Mouse (Mus musculus) hindbrain, embryonic 10.5 days (tissue): ENCODE data around the gene Dnajb11. TPM values are rescaled to one million over a fixed set of nuclear protein-coding genes. Genes with fewer than 3 reads are reported as not detected.
A peak's percentile ranks its signal among the peaks of the same experiment; 100 is the strongest.

Experiments
- DNase-seq: peaks from one replicate; pipeline ENCODE4 v3.0.0-alpha.2; 2017; ENCODE audit warnings: low spot score
- H3K27ac ChIP-seq: fragments of 300-500 bp; sonication (generic); 2 replicates; pipeline ENCODE4 v1.5.1; 2016; ENCODE audit warnings: mild to moderate bottlenecking, moderate library complexity
- H3K27me3 ChIP-seq: fragments of 300-500 bp; sonication (generic); 2 replicates; pipeline ENCODE4 v1.6.1; 2016; ENCODE audit warnings: mild to moderate bottlenecking; ENCODE audit not compliant: poor library complexity, insufficient read depth, severe bottlenecking
- H3K36me3 ChIP-seq: fragments of 300-500 bp; sonication (generic); 2 replicates; pipeline ENCODE4 v1.6.1; 2016; ENCODE audit warnings: mild to moderate bottlenecking, moderate library complexity
- H3K4me1 ChIP-seq: fragments of 300-500 bp; sonication (generic); replicated peaks from 2 replicates; pipeline ENCODE4 v1.6.1; 2016; ENCODE audit warnings: mild to moderate bottlenecking
- H3K4me3 ChIP-seq: fragments of 300-500 bp; sonication (generic); 2 replicates; pipeline ENCODE4 v1.5.1; 2016; ENCODE audit warnings: mild to moderate bottlenecking, moderate library complexity
- H3K9me3 ChIP-seq: fragments of 300-500 bp; sonication (generic); 2 replicates; pipeline ENCODE4 v1.6.1; 2016; ENCODE audit warnings: mild to moderate bottlenecking, moderate library complexity
- WGBS: fragments of 180-500 bp; shearing (Covaris S2); methylation state at CpG from one replicate; pipeline ENCODE4 v1.1.7; 2016; 5-methylcytosine and 5-hydroxymethylcytosine counted together
- polyA plus RNA-seq: library from polyadenylated mRNA; unstranded; fragments of >200 nt; fragmentation: Nextera tagmentation; extraction: Ambion mirVana; gene quantifications from 2 replicates; pipeline ENCODE4 v1.2.1, GENCODE M21; 2016

Gene Dnajb11
- polyA plus RNA-seq, 1 experiment from 2014 or later = 93.2 TPM

GRCm38 (mm10) chr16:22889716-22890115 lies 32.1 kb downstream of the Dnajb11 start:
- 92% methylated on average over 8 of the region's 8 CpGs for WGBS

GRCm38 (mm10) chr16:22890683-22891510 lies 33.3 kb downstream of the Dnajb11 start, which contains the start of gene Ahsg:
Ahsg (plus strand) TSS chr16:22891277.
- 87% methylated on average over 11 of the region's 11 CpGs for WGBS
- Histone ChIP-seq H3K27me3 (no peaks in the 10 kb centered on the region), H3K4me1 (peaks cover 11% of the 10 kb centered on the region), H3K36me3 (no peaks in the 10 kb centered on the region), H3K4me3 (no peak within 1 kb of the TSS), H3K9me3 (no peaks in the 10 kb centered on the region), H3K27ac (no peak within 1 kb of the TSS)
- DNase-seq = no peak

More at GRCm38 (mm10) chr16:22889716-22890115, 32.1 kb downstream of the Dnajb11 start:
- H3K4me1 ChIP-seq = peaks cover 11% of the 10 kb centered on the region
- H3K27ac ChIP-seq = no peak overlapping the region
- no peak for DNase-seq
- H3K9me3 ChIP-seq = no peaks in the 10 kb centered on the region
- no peak overlapping the region for H3K4me3 ChIP-seq
- no peaks in the 10 kb centered on the region for H3K27me3 ChIP-seq
- H3K36me3 ChIP-seq = no peaks in the 10 kb centered on the region

- Histone ChIP-seq H3K36me3 (no peaks in the 10 kb centered on the region), H3K27me3 (no peaks in the 10 kb centered on the region), H3K27ac (no peak overlapping the region), H3K4me1 (peaks cover 11% of the 10 kb centered on the region), H3K9me3 (no peaks in the 10 kb centered on the region), H3K4me3 (no peak overlapping the region)
- WGBS = 93% methylated on average over 8 of the region's 8 CpGs
- no peak for DNase-seq
These were observed 34.1 kb downstream of the Dnajb11 start for GRCm38 (mm10) chr16:22891733-22892154.

- H3K36me3 ChIP-seq = no peaks in the 10 kb centered on the region
- WGBS = 74% methylated on average over 8 of the region's 8 CpGs
- no peaks in the 10 kb centered on the region for H3K9me3 ChIP-seq
- H3K4me1 ChIP-seq = peaks cover 6% of the 10 kb centered on the region
- DNase-seq = no peak
- H3K27me3 ChIP-seq = no peaks in the 10 kb centered on the region
- H3K27ac ChIP-seq = 0 out of 2 replicates have a peak overlapping the region, but pooled peaks have one; percentile 35
- H3K4me3 ChIP-seq = no peak overlapping the region
These were observed 36.5 kb downstream of the Dnajb11 start for GRCm38 (mm10) chr16:22894095-22894494.

- Histone ChIP-seq H3K27me3 (no peaks in the 10 kb centered on the region), H3K4me3 (no peak overlapping the region), H3K27ac (no peak overlapping the region), H3K4me1 (peaks cover 6% of the 10 kb centered on the region), H3K36me3 (no peaks in the 10 kb centered on the region), H3K9me3 (no peaks in the 10 kb centered on the region)
- no peak for DNase-seq
- 82% methylated on average over 2 of the region's 2 CpGs for WGBS
These were observed 39.0 kb downstream of the Dnajb11 start for GRCm38 (mm10) chr16:22896618-22897017.

- no peaks in the 10 kb centered on the region for H3K27me3 ChIP-seq
- DNase-seq = no peak
- peaks cover 2% of the 10 kb centered on the region for H3K4me1 ChIP-seq
- H3K36me3 ChIP-seq = no peaks in the 10 kb centered on the region
- H3K9me3 ChIP-seq = no peaks in the 10 kb centered on the region
- 64% methylated on average over 5 of the region's 5 CpGs for WGBS
- H3K27ac ChIP-seq = no peak overlapping the region
- no peak overlapping the region for H3K4me3 ChIP-seq
These were observed 41.7 kb downstream of the Dnajb11 start for GRCm38 (mm10) chr16:22899346-22899745.

GRCm38 (mm10) chr16:22899866-22900570 lies 42.4 kb downstream of the Dnajb11 start:
- Histone ChIP-seq H3K36me3 (no peaks in the 10 kb centered on the region), H3K4me1 (no peaks in the 10 kb centered on the region), H3K4me3 (no peak overlapping the region), H3K9me3 (no peaks in the 10 kb centered on the region), H3K27ac (no peak overlapping the region), H3K27me3 (no peaks in the 10 kb centered on the region)
- no peak for DNase-seq
- WGBS = 81% methylated on average over 10 of the region's 10 CpGs

GRCm38 (mm10) chr16:22901326-22901725 lies 43.7 kb downstream of the Dnajb11 start:
- no peaks in the 10 kb centered on the region for H3K4me1 ChIP-seq
- no peak overlapping the region for H3K27ac ChIP-seq
- no peak for DNase-seq
- no peaks in the 10 kb centered on the region for H3K9me3 ChIP-seq
- WGBS = 82% methylated on average over 3 of the region's 3 CpGs
- no peaks in the 10 kb centered on the region for H3K36me3 ChIP-seq
- H3K4me3 ChIP-seq = no peak overlapping the region
- no peaks in the 10 kb centered on the region for H3K27me3 ChIP-seq

GRCm38 (mm10) chr16:22909290-22909689 lies 51.6 kb downstream of the Dnajb11 start:
- no peak for DNase-seq
- Histone ChIP-seq H3K27me3 (no peaks in the 10 kb centered on the region), H3K27ac (no peak overlapping the region), H3K4me1 (no peaks in the 10 kb centered on the region), H3K4me3 (no peak overlapping the region), H3K36me3 (no peaks in the 10 kb centered on the region), H3K9me3 (no peaks in the 10 kb centered on the region)
- WGBS = 94% methylated on average over 6 of the region's 6 CpGs

- H3K4me3 ChIP-seq = no peak overlapping the region
- no peaks in the 10 kb centered on the region for H3K27me3 ChIP-seq
- no peaks in the 10 kb centered on the region for H3K9me3 ChIP-seq
- no peak overlapping the region for H3K27ac ChIP-seq
- DNase-seq = no peak
- H3K36me3 ChIP-seq = no peaks in the 10 kb centered on the region
- 91% methylated on average over 3 of the region's 3 CpGs for WGBS
- H3K4me1 ChIP-seq = no peaks in the 10 kb centered on the region
These were observed 54.3 kb downstream of the Dnajb11 start for GRCm38 (mm10) chr16:22911986-22912385.

GRCm38 (mm10) chr16:22912886-22913285 lies 55.2 kb downstream of the Dnajb11 start:
- no peak for DNase-seq
- 84% methylated on average over 6 of the region's 6 CpGs for WGBS

GRCm38 (mm10) chr16:22914276-22914675 lies 56.6 kb downstream of the Dnajb11 start:
- H3K4me1 ChIP-seq = no peaks in the 10 kb centered on the region
- DNase-seq = no peak
- H3K36me3 ChIP-seq = no peaks in the 10 kb centered on the region
- H3K9me3 ChIP-seq = no peaks in the 10 kb centered on the region
- H3K27ac ChIP-seq = no peak overlapping the region
- no peaks in the 10 kb centered on the region for H3K27me3 ChIP-seq
- H3K4me3 ChIP-seq = no peak overlapping the region

More at GRCm38 (mm10) chr16:22912886-22913285, 55.2 kb downstream of the Dnajb11 start:
- H3K27me3 ChIP-seq = no peaks in the 10 kb centered on the region
- H3K36me3 ChIP-seq = no peaks in the 10 kb centered on the region
- H3K27ac ChIP-seq = no peak overlapping the region
- H3K4me1 ChIP-seq = no peaks in the 10 kb centered on the region
- no peaks in the 10 kb centered on the region for H3K9me3 ChIP-seq
- no peak overlapping the region for H3K4me3 ChIP-seq

- Histone ChIP-seq H3K4me3 (no peak within 1 kb of the TSS), H3K4me1 (no peaks in the 10 kb centered on the region; the same call in 1 of the 2 replicates), H3K27me3 (no peaks in the 10 kb centered on the region), H3K27ac (no peak within 1 kb of the TSS), H3K36me3 (no peaks in the 10 kb centered on the region), H3K9me3 (no peaks in the 10 kb centered on the region)
- DNase-seq = no peak
- 93% methylated on average over 5 of the region's 5 CpGs for WGBS
These were observed 60.4 kb downstream of the Dnajb11 start, which contains the start of gene Fetub for GRCm38 (mm10) chr16:22918034-22918433. Fetub (plus strand) TSS chr16:22918334.
